Mouse (Mus musculus): Measurements from ENCODE around the gene Macf1. TPM values are rescaled to one million over a fixed set of nuclear protein-coding genes. Genes with fewer than 3 reads are reported as not detected.
"Not testable (repeated sequence)": the region's sequence is repeated elsewhere in the genome, so short reads cannot be mapped to it uniquely, and the experiment has no call there.

Gene Macf1
- polyA plus RNA-seq, 1 experiment from 2014 or later, result 69.9 TPM

DNA sequence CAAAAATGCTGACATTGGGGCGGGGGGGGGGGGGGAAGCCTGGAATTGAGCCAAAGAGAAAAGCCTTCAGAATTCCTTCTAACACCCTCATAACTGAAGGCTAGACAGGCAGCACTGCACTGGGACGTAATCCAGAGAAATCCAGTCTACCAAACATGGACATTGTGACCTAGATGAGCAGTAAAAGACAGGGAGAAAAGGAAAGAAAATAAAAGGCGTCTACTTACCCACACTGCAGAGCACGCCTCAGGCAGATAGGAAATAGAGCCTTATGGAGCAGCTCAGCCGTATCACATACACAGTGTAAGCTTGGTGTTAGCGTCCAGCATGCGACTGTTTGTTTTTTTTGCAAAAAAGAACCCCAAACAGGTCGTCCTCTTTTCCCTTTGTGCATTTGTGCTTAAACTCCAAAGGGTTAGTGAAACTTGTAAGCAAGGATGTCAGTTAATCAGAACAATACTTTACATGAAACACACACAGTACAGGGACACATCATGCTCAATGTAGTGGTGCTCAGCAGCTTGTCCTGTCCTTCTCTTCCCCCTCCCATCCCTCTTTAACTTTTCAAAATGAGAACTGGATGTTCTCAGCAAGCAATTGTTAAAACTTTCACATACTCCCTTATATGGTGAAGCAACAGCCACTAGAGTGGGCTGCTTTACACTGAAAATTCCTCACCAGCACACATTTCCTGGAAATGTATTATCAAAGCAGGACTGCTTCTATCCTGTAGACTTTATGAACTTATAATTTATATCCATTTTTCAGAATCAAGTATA lies 205.3 kb downstream of the Macf1 start:
- Histone ChIP-seq H3K27ac (ENCODE audit: poor library complexity, severe bottlenecking) (no peak overlapping the region), H3K4me1 (replicated peaks) (no peaks in the 10 kb centered on the region), H3K9ac (no peak overlapping the region), H3K4me2 (no peak overlapping the region), H3K36me3 (peaks cover 74% of the 10 kb centered on the region), H3K4me3 (no peak overlapping the region), H3K9me3 (replicated peaks) (no peaks in the 10 kb centered on the region), H3K27me3 (replicated peaks) (no peaks in the 10 kb centered on the region)
- no peak for ATAC-seq (ENCODE audit: insufficient number of reproducible peaks, low FRiP score)
- WGBS, result 73% methylated on average over 7 of the region's 8 CpGs

- WGBS, result 38% methylated on average over 1 of the region's 1 CpGs
- no peaks in the 10 kb centered on the region for H3K27me3 ChIP-seq (replicated peaks)
- H3K9ac ChIP-seq, result no peak overlapping the region
- peaks cover 12% of the 10 kb centered on the region for H3K4me1 ChIP-seq (replicated peaks)
- H3K4me2 ChIP-seq, result no peak overlapping the region
- H3K27ac ChIP-seq (ENCODE audit: poor library complexity, severe bottlenecking), result no peak overlapping the region
- no peak overlapping the region for H3K4me3 ChIP-seq
- peaks cover 68% of the 10 kb centered on the region for H3K36me3 ChIP-seq
- no peak for ATAC-seq (ENCODE audit: insufficient number of reproducible peaks, low FRiP score)
- H3K9me3 ChIP-seq (replicated peaks), result no peaks in the 10 kb centered on the region
Measured at GRCm38 (mm10) chr4:123465799-123466198, 218.4 kb downstream of the Macf1 start.

GRCm38 (mm10) chr4:123460595-123461272 lies 223.4 kb downstream of the Macf1 start:
- H3K4me1 ChIP-seq (replicated peaks), result peaks cover 38% of the 10 kb centered on the region
- no peak overlapping the region for H3K9ac ChIP-seq
- 42% methylated on average over 8 of the region's 8 CpGs for WGBS
- H3K27ac ChIP-seq (ENCODE audit: poor library complexity, severe bottlenecking), result peak overlapping the region; percentile 88
- no peak overlapping the region for H3K4me3 ChIP-seq
- no peaks in the 10 kb centered on the region for H3K27me3 ChIP-seq (replicated peaks)
- H3K4me2 ChIP-seq, result no peak overlapping the region
- H3K36me3 ChIP-seq, result peaks cover 80% of the 10 kb centered on the region
- ATAC-seq (ENCODE audit: insufficient number of reproducible peaks, low FRiP score), result no peak
- no peaks in the 10 kb centered on the region for H3K9me3 ChIP-seq (replicated peaks)

GRCm38 (mm10) chr4:123454871-123455640 lies 229.1 kb downstream of the Macf1 start:
- peak overlapping the region; percentile 81 for H3K27ac ChIP-seq (ENCODE audit: poor library complexity, severe bottlenecking)
- 34% methylated on average over 7 of the region's 7 CpGs for WGBS
- no peaks in the 10 kb centered on the region for H3K9me3 ChIP-seq (replicated peaks)
- H3K36me3 ChIP-seq, result peaks cover 74% of the 10 kb centered on the region
- H3K9ac ChIP-seq, result no peak overlapping the region; the same call in 1 of the 2 replicates
- no peak overlapping the region for H3K4me2 ChIP-seq
- ATAC-seq (ENCODE audit: insufficient number of reproducible peaks, low FRiP score), result 0 out of 2 replicates have a peak, but pooled peaks have one; percentile 67
- H3K27me3 ChIP-seq (replicated peaks), result no peaks in the 10 kb centered on the region
- H3K4me1 ChIP-seq (replicated peaks), result peaks cover 39% of the 10 kb centered on the region
- H3K4me3 ChIP-seq, result no peak overlapping the region

DNA sequence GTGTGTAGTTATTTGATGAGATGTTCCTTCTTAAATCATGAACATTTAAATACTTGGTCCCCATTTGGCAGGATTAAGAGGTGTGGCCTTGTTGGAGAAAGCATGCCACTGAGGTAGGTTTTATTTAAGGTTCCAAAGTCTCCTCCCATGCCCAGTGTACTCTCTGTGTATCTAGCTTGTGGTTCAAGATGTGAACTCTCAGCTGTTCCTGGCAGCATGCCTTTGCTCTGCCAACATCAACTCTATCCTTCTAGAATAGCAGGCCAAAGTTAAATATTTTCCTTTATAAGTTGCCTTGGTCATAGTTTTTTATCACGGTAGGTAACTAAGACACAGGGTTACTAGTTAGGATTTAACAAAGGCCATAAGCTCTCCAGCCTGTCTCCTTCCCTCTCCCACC lies 230.4 kb downstream of the Macf1 start:
- Histone ChIP-seq H3K9ac (no peak overlapping the region), H3K4me3 (no peak overlapping the region), H3K4me2 (no peak overlapping the region), H3K27me3 (replicated peaks) (no peaks in the 10 kb centered on the region), H3K36me3 (peaks cover 76% of the 10 kb centered on the region), H3K27ac (ENCODE audit: poor library complexity, severe bottlenecking) (no peak overlapping the region), H3K4me1 (replicated peaks) (peaks cover 32% of the 10 kb centered on the region), H3K9me3 (replicated peaks) (no peaks in the 10 kb centered on the region)
- no peak for ATAC-seq (ENCODE audit: insufficient number of reproducible peaks, low FRiP score)
- 88% methylated on average over 1 of the region's 1 CpGs for WGBS

- Histone ChIP-seq H3K36me3 (peaks cover 78% of the 10 kb centered on the region), H3K4me1 (replicated peaks) (peaks cover 32% of the 10 kb centered on the region), H3K9ac (no peak overlapping the region), H3K4me2 (no peak overlapping the region), H3K4me3 (no peak overlapping the region), H3K27ac (ENCODE audit: poor library complexity, severe bottlenecking) (no peak overlapping the region), H3K9me3 (replicated peaks) (no peaks in the 10 kb centered on the region), H3K27me3 (replicated peaks) (no peaks in the 10 kb centered on the region)
- no peak for ATAC-seq (ENCODE audit: insufficient number of reproducible peaks, low FRiP score)
- WGBS, result 84% methylated on average over 3 of the region's 3 CpGs
Measured at GRCm38 (mm10) chr4:123451991-123452390, 232.2 kb downstream of the Macf1 start.

DNA sequence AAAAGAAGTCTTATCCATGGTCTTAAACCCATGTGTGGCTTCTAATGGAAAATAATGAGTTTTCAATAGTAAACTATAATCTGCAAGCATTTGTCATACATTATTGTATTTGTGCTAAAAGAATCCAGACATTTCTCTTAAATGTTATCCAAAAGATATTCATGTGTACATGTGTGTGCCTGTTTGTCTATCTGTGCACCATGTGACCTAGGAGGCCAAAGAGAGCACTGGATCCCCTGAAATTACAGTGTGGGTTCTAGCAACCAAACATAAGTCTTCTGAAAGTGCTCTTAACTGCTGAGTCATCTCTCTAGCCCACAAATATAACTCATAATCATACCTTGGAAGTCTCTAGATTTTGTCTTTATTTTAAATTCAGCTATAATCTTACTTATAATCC lies 234.9 kb downstream of the Macf1 start:
- Histone ChIP-seq H3K9me3 (replicated peaks) (no peaks in the 10 kb centered on the region), H3K4me2 (no peak overlapping the region), H3K27me3 (replicated peaks) (no peaks in the 10 kb centered on the region), H3K4me3 (no peak overlapping the region), H3K9ac (no peak overlapping the region), H3K4me1 (replicated peaks) (peaks cover 19% of the 10 kb centered on the region), H3K36me3 (peaks cover 70% of the 10 kb centered on the region), H3K27ac (ENCODE audit: poor library complexity, severe bottlenecking) (no peak overlapping the region)
- no peak for ATAC-seq (ENCODE audit: insufficient number of reproducible peaks, low FRiP score)

- no peak overlapping the region for H3K4me2 ChIP-seq
- ATAC-seq (ENCODE audit: insufficient number of reproducible peaks, low FRiP score), result no peak
- H3K4me1 ChIP-seq (replicated peaks), result peaks cover 16% of the 10 kb centered on the region
- H3K9me3 ChIP-seq (replicated peaks), result no peaks in the 10 kb centered on the region
- no peak overlapping the region for H3K4me3 ChIP-seq
- no peak overlapping the region; the same call in 1 of the 2 replicates for H3K27ac ChIP-seq (ENCODE audit: poor library complexity, severe bottlenecking)
- H3K36me3 ChIP-seq, result peaks cover 71% of the 10 kb centered on the region
- WGBS, result 89% methylated on average over 2 of the region's 2 CpGs
- H3K27me3 ChIP-seq (replicated peaks), result no peaks in the 10 kb centered on the region
- no peak overlapping the region for H3K9ac ChIP-seq
Measured at GRCm38 (mm10) chr4:123448015-123448414, 236.1 kb downstream of the Macf1 start.

- no peaks in the 10 kb centered on the region for H3K9me3 ChIP-seq (replicated peaks)
- 31% methylated on average over 3 of the region's 3 CpGs for WGBS
- H3K4me3 ChIP-seq, result no peak overlapping the region
- peak overlapping the region; percentile 29 for H3K27ac ChIP-seq (ENCODE audit: poor library complexity, severe bottlenecking)
- no peak for ATAC-seq (ENCODE audit: insufficient number of reproducible peaks, low FRiP score)
- no peak overlapping the region for H3K4me2 ChIP-seq
- no peak overlapping the region for H3K9ac ChIP-seq
- peaks cover 16% of the 10 kb centered on the region for H3K4me1 ChIP-seq (replicated peaks)
- H3K36me3 ChIP-seq, result peaks cover 66% of the 10 kb centered on the region
- H3K27me3 ChIP-seq (replicated peaks), result no peaks in the 10 kb centered on the region
Measured at GRCm38 (mm10) chr4:123447251-123447650, 236.9 kb downstream of the Macf1 start.

DNA sequence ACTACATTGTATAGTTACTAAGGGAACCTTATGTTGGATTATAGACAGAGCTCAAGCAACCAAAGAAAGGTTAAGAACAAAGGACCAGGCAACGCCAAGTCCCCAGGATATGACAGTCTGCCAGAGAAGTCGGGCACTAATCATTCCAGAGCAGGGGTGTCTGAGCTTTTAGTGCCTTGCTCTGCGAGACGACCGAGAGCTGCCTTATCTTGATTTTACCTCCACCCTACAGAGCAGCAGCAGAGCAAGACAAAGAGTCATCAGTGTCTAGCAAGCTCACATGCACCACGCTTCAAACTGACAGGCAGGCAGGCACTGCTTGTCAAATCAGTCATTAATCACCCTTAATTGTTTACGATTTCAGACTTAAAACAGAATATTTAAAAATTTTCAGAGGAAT lies 237.4 kb downstream of the Macf1 start:
- Histone ChIP-seq H3K27ac (ENCODE audit: poor library complexity, severe bottlenecking) (no peak overlapping the region; the same call in 1 of the 2 replicates), H3K4me3 (no peak overlapping the region)
- WGBS, result 16% methylated on average over 7 of the region's 7 CpGs

GRCm38 (mm10) chr4:123446221-123446620 lies 237.9 kb downstream of the Macf1 start:
- whole genome bisulfite sequencing, result 72% methylated on average over 2 of the region's 2 CpGs
- H3K27ac ChIP-seq (ENCODE audit: poor library complexity, severe bottlenecking); ATAC-seq (ENCODE audit: insufficient number of reproducible peaks, low FRiP score); H3K9ac ChIP-seq; H3K4me2 ChIP-seq; H3K27me3 ChIP-seq (replicated peaks); H3K4me3 ChIP-seq; H3K9me3 ChIP-seq (replicated peaks): not testable (repeated sequence)
- peaks cover 12% of the 10 kb centered on the region for H3K4me1 ChIP-seq (replicated peaks)
- peaks cover 60% of the 10 kb centered on the region for H3K36me3 ChIP-seq

More for the DNA sequence above, 237.4 kb downstream of the Macf1 start:
- Histone ChIP-seq H3K27me3 (replicated peaks) (no peaks in the 10 kb centered on the region), H3K9ac (no peak overlapping the region), H3K9me3 (replicated peaks) (no peaks in the 10 kb centered on the region), H3K4me2 (no peak overlapping the region), H3K4me1 (replicated peaks) (peaks cover 12% of the 10 kb centered on the region), H3K36me3 (peaks cover 61% of the 10 kb centered on the region)
- ATAC-seq (ENCODE audit: insufficient number of reproducible peaks, low FRiP score), result 0 out of 2 replicates have a peak, but pooled peaks have one; percentile 36
